Mouse (Mus musculus): ENCODE results near the gene Nectin3. TPM values are rescaled to one million over a fixed set of nuclear protein-coding genes. Genes with fewer than 3 reads are reported as not detected.
"Not testable (repeated sequence)": the region's sequence is repeated elsewhere in the genome, so short reads cannot be mapped to it uniquely, and the experiment has no call there.

The Nectin3 gene
- total and polyA plus RNA-seq, 2 experiments from 2014 or later, result 29.4 to 38.4 TPM

DNA sequence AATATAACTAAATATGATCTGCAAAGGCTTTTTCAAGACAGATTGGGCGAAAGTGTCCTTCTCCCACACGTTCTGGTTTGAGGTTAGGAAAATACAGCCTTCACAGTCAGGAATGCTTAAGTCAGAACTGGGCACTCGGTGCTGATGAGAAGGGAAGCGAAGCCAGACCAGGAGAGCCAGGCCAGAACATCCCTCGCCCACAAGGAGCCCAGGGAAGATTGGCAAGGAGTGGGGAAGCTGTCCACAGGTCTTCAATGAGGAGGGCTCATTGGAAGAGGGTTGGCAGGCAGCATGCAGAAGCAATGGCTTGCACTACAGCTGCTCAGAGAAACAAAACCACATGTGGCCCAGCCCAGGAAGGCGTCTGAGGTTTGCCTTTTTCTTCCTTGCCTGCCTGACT lies 136.3 kb downstream of the Nectin3 start:
- WGBS, result 49% methylated on average over 6 of the region's 6 CpGs
- TF ChIP-seq CTCF (IDR thresholded peaks at IDR 0.05; ENCODE audit: low read depth), result no peak
- peak overlapping the region; percentile 14; the same call in 1 of the 2 replicates for H3K4me2 ChIP-seq (ENCODE audit: low read depth, low read length)

DNA sequence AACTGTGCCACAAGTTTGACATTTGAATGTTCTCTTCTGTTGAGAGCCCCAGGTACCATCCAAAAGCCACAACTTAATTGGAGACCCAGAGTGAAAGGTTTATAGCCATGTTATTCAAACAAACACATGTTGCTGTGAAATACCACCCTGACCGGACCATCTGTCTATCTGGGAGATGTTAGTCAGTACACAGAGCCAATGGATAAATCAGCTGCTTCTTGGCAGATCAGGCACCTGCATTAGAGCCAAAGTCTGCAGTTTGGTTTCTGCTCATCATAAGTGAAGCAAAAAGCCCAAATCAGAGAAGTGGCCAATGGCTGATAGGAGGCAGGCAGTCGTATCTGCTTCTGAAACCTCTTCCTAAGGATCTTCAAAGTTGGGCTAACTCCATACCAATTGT lies 140.7 kb downstream of the Nectin3 start:
- WGBS, result 59% methylated on average over 2 of the region's 2 CpGs
- H3K4me1 ChIP-seq (ENCODE audit: insufficient read depth, low read length); ATAC-seq; H3K27ac ChIP-seq; H3K4me3 ChIP-seq (ENCODE audit: low read length); H3K27me3 ChIP-seq (ENCODE audit: insufficient read depth, low read length); H3K9me3 ChIP-seq (ENCODE audit: low read length); H3K4me2 ChIP-seq (ENCODE audit: low read depth, low read length); H3K9ac ChIP-seq (replicated peaks; ENCODE audit: low read length); H3K36me3 ChIP-seq (ENCODE audit: insufficient read depth, low read length): not testable (repeated sequence)
- DNase-seq (ENCODE audit: low spot score), result peak; percentile 42

More for the DNA sequence above, 136.3 kb downstream of the Nectin3 start:
- H3K27ac ChIP-seq, result no peak overlapping the region
- no peaks in the 10 kb centered on the region for H3K4me1 ChIP-seq (ENCODE audit: insufficient read depth, low read length)
- H3K27me3 ChIP-seq (ENCODE audit: insufficient read depth, low read length), result no peaks in the 10 kb centered on the region
- no peaks in the 10 kb centered on the region for H3K9me3 ChIP-seq (ENCODE audit: low read length)
- ATAC-seq (no peak), DNase-seq (ENCODE audit: low spot score) (no peak)
- H3K4me3 ChIP-seq (ENCODE audit: low read length), result no peak overlapping the region
- no peak overlapping the region for H3K9ac ChIP-seq (replicated peaks; ENCODE audit: low read length)
- H3K36me3 ChIP-seq (ENCODE audit: insufficient read depth, low read length), result no peaks in the 10 kb centered on the region

DNA sequence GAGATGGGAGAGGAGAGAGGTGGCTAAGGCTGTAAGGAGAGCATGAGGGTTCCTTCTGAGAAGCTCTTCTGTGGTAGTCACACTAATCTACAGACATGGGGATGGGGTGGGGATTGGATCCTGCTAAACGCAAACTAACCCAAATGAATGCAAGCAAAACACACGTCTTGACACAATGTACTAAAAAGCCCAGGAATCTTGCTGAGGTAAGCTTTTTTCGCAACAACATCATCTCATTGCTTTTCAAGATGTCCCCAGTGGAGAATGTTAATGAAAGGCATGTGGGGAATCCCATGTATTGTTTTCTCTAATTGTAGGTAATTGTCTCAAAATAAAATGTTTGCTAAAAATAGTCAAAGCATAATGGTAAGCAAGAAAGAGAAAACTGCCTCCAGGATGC lies 141.7 kb downstream of the Nectin3 start:
- 49% methylated on average over 3 of the region's 3 CpGs for WGBS
- DNase-seq (ENCODE audit: low spot score), result no peak
- no peaks in the 10 kb centered on the region for H3K27me3 ChIP-seq (ENCODE audit: insufficient read depth, low read length)
- no peaks in the 10 kb centered on the region for H3K36me3 ChIP-seq (ENCODE audit: insufficient read depth, low read length)
- no peak overlapping the region for H3K4me3 ChIP-seq (ENCODE audit: low read length)
- ATAC-seq, result no peak
- H3K27ac ChIP-seq, result no peak overlapping the region
- no peak overlapping the region for H3K4me2 ChIP-seq (ENCODE audit: low read depth, low read length)
- no peaks in the 10 kb centered on the region for H3K4me1 ChIP-seq (ENCODE audit: insufficient read depth, low read length)
- no peak for TF ChIP-seq CTCF (IDR thresholded peaks at IDR 0.05; ENCODE audit: low read depth)
- no peak overlapping the region for H3K9ac ChIP-seq (replicated peaks; ENCODE audit: low read length)
- H3K9me3 ChIP-seq (ENCODE audit: low read length), result no peaks in the 10 kb centered on the region

Measured in hindbrain, postnatal 0 days (tissue).